Mouse (Mus musculus) cerebellum, adult 2 months (tissue): ENCODE measurements around the gene Coro1a.

Source experiments
- CTCF ChIP-seq: fragments of 200-500 bp; IDR thresholded peaks from 2 replicates; pipeline ENCODE4 v1.5.1; 2011; ENCODE audit warnings: low read depth, mild to moderate bottlenecking, control low read depth, low read length, moderate library complexity, borderline replicate concordance; ENCODE audit not compliant: insufficient read depth
- POLR2A ChIP-seq: fragments of 200-500 bp; IDR thresholded peaks from 2 replicates; pipeline ENCODE4 v1.6.1; 2011; ENCODE audit warnings: low read length, control low read depth, borderline replicate concordance; ENCODE audit not compliant: insufficient read depth

DNA sequence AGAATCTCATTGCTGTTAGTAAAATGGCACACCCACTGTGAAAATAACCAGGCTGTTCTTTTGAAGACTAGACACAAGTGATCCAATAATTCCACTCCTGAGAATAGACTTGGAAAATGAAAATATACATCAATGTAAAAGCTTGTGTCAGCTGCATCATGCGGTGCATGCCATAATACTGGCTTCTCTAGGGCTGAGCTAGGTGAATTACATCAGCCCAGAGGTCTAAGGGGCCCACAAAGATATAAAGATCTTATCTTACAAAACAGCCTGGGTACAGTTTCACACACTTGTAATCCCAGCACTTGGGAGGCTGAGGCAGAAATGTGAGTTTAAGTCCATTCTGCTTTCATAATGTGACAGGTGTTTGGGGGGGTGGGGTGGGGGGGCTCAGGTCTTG is 50.1 kb downstream of the Coro1a start:
- no peak for TF ChIP-seq POLR2A
- no peak for TF ChIP-seq CTCF
